Mouse (Mus musculus) erythroblast, embryonic 14.5 days (primary cell): ENCODE results near the gene Pole4. TPM values are rescaled to one million over a fixed set of nuclear protein-coding genes. Genes with fewer than 3 reads are reported as not detected.
A peak's percentile ranks its signal among the peaks of the same experiment; 100 is the strongest.

Experiments used
- H3K27me3 ChIP-seq: 2 replicates; pipeline ENCODE4 v1.6.1; 2012; ENCODE audit warnings: inconsistent platforms; ENCODE audit not compliant: control insufficient read depth
- H3K36me3 ChIP-seq: 2 replicates; pipeline ENCODE4 v1.6.1; 2012; ENCODE audit warnings: mild to moderate bottlenecking, inconsistent platforms; ENCODE audit not compliant: control insufficient read depth
- H3K4me1 ChIP-seq: 2 replicates; pipeline ENCODE4 v1.6.1; 2012; ENCODE audit warnings: inconsistent platforms; ENCODE audit not compliant: control insufficient read depth
- H3K4me3 ChIP-seq: replicated peaks from 2 replicates; pipeline ENCODE3; 2012; ENCODE audit warnings: moderate library complexity, mild to moderate bottlenecking, inconsistent platforms
- H3K9me3 ChIP-seq: 2 replicates; pipeline ENCODE4 v1.6.1; 2012; ENCODE audit warnings: low read length, inconsistent platforms, mixed read lengths; ENCODE audit not compliant: control insufficient read depth
- GATA1 ChIP-seq: IDR thresholded peaks from 2 replicates; pipeline ENCODE4 v1.6.1; 2012; ENCODE audit warnings: low read length, inconsistent platforms, mixed read lengths
- TAL1 ChIP-seq: IDR thresholded peaks from 3 replicates; pipeline ENCODE4 v1.6.1; 2012; ENCODE audit warnings: low read length, inconsistent platforms, mixed read lengths
- polyA plus RNA-seq: library from polyadenylated mRNA; stranded (reverse); fragments of >175 nt; gene quantifications from 2 replicates; pipeline ENCODE4 v1.2.3, GENCODE M21; 2012

The Pole4 gene
- polyA plus RNA-seq, 1 experiment = 17.6 TPM

DNA sequence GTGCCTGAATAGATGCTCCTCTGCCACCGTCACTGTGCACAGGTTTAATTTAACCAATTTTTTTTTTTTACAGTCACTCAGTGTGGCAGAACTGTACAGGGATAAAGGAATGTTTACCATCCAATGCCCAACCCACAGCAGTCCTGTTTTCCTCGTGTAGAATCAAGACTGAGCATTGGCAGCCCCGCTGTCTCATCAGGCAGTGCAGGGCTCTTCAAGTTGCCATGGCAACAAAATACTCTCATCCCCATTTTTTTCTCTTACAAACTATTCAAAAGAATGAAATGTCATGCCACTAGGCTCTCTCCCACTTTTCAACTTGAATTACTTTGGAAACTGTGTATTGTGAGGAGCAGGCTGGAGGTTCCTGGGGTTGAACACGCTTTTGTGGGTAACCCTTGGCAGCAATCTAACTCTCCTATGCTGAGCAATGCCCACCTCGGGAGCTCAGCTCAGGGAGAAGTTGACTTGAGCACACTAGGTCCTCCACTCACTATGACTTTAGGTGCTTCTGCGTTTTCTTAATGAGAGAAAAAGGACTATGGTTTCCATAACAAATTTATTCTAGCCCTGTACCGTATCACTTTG lies 95.7 kb downstream of the Pole4 start:
- Histone ChIP-seq H3K4me1 (no peaks in the 10 kb centered on the region), H3K36me3 (no peaks in the 10 kb centered on the region), H3K27me3 (no peaks in the 10 kb centered on the region), H3K9me3 (no peaks in the 10 kb centered on the region), H3K4me3 (no peak overlapping the region)
- TF ChIP-seq TAL1 = no peak
- no peak for TF ChIP-seq GATA1

DNA sequence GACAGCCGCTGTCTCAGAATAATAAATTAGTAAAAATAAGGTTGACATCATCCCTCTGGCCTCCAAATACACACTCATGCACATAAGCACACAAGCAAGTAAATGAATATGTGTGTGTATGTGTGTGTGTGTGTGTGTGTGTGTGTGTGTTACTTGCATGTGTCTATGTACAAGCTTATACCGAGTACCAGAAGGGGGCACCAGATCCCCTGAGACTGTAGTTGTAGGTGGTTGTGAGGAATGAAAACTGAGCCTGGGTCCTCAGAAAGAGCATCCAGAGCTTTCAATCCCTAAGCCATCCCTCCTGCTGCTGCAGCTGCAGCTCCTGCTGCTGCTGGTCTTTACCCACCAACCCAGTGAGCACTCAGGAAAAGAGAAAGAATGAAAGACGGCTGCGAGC lies 96.4 kb downstream of the Pole4 start:
- H3K9me3 ChIP-seq = no peaks in the 10 kb centered on the region
- no peak overlapping the region for H3K4me3 ChIP-seq

DNA sequence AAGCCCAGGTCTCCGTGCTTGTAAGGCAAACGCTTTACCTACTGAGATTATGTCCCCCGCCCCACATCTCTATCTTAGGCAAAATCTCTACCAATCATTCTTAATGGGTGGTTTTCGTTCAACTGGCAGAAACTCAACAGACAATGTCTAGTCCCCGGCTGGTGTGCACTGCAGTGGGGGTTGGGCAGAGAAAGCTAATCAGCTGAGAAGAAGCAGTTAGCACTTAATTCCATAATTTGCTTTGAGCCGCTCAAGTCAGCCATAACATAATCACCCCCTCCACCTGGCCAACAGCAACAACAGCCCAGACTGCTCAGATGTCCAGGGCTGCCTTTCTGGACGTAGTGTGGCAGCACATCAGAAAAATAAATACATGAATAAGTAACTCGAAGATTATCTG lies 100.4 kb downstream of the Pole4 start:
- Histone ChIP-seq H3K36me3 (no peaks in the 10 kb centered on the region), H3K27me3 (no peaks in the 10 kb centered on the region), H3K4me3 (no peak overlapping the region), H3K9me3 (0 out of 2 replicates have a peak, but pooled peaks cover 2% of the 10 kb centered on the region), H3K4me1 (no peaks in the 10 kb centered on the region; the same call in 1 of the 2 replicates)
- TF ChIP-seq TAL1 (no peak), GATA1 (no peak)

More for the DNA sequence above, 96.4 kb downstream of the Pole4 start:
- Histone ChIP-seq H3K27me3 (no peaks in the 10 kb centered on the region), H3K36me3 (no peaks in the 10 kb centered on the region), H3K4me1 (no peaks in the 10 kb centered on the region)
- TF ChIP-seq TAL1 (no peak), GATA1 (no peak)

DNA sequence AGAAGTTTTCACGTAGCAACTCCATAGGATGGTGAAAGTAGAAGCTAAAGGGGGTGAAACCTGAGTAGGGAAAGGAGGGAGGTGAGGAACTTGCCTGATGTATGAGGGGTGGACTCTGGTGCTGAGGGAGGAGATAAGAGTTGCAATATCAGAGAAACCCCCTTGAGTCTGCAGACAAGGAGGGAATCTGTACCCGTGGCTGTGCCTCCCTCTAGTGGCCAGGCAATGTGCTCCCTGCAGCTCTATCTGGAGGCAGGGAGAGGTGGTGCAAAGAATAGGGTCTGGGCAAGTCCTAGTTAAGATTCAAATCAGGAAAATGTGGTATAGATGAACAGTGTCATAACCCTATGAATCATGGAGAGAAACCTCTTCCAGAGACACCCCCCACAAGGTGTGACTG lies 101.5 kb downstream of the Pole4 start:
- no peak overlapping the region for H3K4me3 ChIP-seq
- H3K4me1 ChIP-seq = no peaks in the 10 kb centered on the region; the same call in 1 of the 2 replicates
- H3K36me3 ChIP-seq = no peaks in the 10 kb centered on the region
- no peak for TF ChIP-seq TAL1
- no peak for TF ChIP-seq GATA1
- no peaks in the 10 kb centered on the region for H3K27me3 ChIP-seq
- 0 out of 2 replicates have a peak, but pooled peaks cover 2% of the 10 kb centered on the region for H3K9me3 ChIP-seq

DNA sequence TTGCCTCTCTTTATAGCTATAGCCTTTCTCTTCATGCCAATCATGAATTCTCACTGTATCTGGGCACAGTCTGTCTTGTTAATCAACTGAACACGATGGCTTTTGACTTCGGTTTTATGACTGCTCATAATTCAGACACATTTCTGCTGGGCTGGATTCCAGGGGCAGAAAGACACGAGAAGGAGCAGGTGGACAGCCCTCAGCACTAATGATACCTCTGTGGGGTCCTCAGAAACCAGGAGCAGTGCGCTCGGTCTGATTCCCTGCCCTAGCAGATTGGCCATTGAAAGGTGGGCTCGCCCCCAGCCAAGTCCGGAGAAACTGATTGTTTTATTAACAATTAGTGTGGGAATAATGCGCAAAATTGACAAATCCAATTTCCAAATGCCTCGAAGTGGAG lies 101.9 kb downstream of the Pole4 start:
- no peaks in the 10 kb centered on the region; the same call in 1 of the 2 replicates for H3K4me1 ChIP-seq
- H3K4me3 ChIP-seq = no peak overlapping the region
- TF ChIP-seq GATA1 (no peak), TAL1 (no peak)
- H3K36me3 ChIP-seq = no peaks in the 10 kb centered on the region
- H3K27me3 ChIP-seq = no peaks in the 10 kb centered on the region
- H3K9me3 ChIP-seq = 0 out of 2 replicates have a peak, but pooled peaks cover 2% of the 10 kb centered on the region

DNA sequence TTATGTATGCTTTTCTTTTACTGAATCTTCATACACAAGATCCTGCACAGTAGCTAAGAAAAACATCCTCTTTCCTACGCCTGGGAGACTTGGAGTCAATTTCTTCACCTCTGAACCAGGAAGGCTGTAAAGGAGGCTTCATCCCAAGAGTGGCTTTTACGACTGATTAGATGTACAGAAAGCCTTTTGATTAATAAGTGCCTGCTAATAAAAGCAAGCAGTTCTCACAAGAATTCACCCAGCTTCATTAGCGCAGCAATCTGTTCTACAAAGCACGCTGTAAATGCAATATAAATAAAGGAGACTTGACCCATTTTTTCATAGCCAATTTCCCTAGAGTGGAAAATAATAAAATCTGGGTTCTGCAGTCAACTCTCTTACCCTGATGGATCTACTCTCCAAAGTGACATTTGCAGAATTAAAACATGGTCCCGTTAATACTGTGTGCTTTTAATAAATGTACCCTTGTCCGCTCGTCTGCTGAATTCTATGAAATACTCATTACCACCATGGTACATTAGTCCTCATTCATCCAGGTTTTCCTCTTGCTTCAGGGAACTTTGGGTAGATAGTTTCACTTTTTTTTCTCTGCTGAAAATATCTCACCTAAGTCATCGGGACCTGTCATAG lies 109.6 kb downstream of the Pole4 start:
- 0 out of 2 replicates have a peak, but pooled peaks cover under 1% of the 10 kb centered on the region for H3K9me3 ChIP-seq
- no peaks in the 10 kb centered on the region for H3K36me3 ChIP-seq
- H3K4me3 ChIP-seq = no peak overlapping the region
- 0 out of 2 replicates have a peak, but pooled peaks cover 3% of the 10 kb centered on the region for H3K27me3 ChIP-seq
- TF ChIP-seq GATA1 (no peak), TAL1 (no peak)
- H3K4me1 ChIP-seq = no peaks in the 10 kb centered on the region

DNA sequence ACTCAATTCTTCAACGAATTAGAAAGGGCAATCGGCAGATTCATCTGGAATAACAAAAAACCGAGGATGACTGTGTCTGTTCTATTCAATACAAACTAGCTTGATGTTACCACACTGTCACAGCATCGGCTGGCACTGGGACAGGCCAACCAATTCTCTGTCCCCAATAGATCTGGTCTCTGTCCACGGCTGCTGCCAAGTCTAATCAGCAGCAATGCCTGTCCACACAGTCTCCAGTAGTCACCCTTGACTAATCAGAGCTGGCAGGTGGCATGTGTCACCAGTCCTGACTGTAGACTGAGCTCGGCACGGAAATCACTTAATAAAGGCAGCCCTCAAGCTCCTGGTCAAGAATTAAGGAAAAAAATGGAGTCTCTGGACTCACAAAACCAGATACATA lies 115.8 kb downstream of the Pole4 start:
- Histone ChIP-seq H3K4me1 (no peaks in the 10 kb centered on the region), H3K36me3 (no peaks in the 10 kb centered on the region), H3K27me3 (0 out of 2 replicates have a peak, but pooled peaks cover 3% of the 10 kb centered on the region), H3K9me3 (no peaks in the 10 kb centered on the region), H3K4me3 (no peak overlapping the region)
- TF ChIP-seq GATA1 = no peak
- TF ChIP-seq TAL1 = no peak

DNA sequence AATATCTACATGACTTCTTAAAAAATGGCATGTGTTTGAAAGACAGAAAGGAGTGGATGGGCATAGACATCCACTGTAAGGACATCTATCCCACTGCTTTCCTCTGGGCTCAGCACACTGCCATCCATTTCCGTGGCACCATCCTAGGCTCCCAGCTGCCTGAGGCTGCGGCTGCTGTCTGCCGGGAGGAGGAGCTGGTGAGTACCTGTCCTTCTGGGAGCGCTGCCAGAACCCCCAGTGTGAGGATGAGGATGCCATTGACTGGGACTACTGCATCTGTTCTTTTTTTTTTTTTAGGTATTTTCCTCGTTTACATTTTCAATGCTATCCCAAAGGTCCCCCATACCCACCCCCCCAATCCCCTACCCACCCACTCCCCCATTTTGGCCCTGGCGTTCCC lies 119.8 kb downstream of the Pole4 start:
- Histone ChIP-seq H3K9me3 (0 out of 2 replicates have a peak, but pooled peaks cover 2% of the 10 kb centered on the region), H3K4me1 (peaks cover 3% of the 10 kb centered on the region; the same call in 1 of the 2 replicates), H3K36me3 (no peaks in the 10 kb centered on the region), H3K27me3 (no peaks in the 10 kb centered on the region), H3K4me3 (no peak overlapping the region)
- no peak for TF ChIP-seq GATA1
- no peak for TF ChIP-seq TAL1

DNA sequence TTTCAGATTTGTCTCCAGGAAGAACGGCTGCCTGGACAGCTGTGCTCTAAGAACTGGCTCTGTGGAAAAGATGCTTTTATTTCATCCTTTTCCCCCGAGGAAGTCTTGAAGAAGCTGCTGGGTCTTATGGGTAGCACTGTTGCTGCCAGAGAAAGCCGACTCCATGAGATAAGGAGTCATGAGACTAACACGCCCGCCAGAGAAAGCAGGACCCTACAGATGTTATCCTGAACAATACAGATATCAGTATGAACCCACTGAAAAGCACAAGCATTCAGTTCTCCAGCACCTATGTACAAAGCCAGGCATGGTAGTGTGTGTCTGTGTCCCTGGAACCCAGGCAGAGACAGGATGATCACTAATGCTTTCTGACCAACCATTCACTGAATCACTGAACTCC lies 129.7 kb downstream of the Pole4 start:
- Histone ChIP-seq H3K27me3 (no peaks in the 10 kb centered on the region), H3K4me1 (peaks cover 58% of the 10 kb centered on the region), H3K4me3 (peak overlapping the region; percentile 38), H3K36me3 (no peaks in the 10 kb centered on the region), H3K9me3 (0 out of 2 replicates have a peak, but pooled peaks cover under 1% of the 10 kb centered on the region)
- TF ChIP-seq TAL1 (peak; percentile 80), GATA1 (peak; percentile 65)

Other genes with a start within 250 kb of the Pole4 start
- gene Hk2, start 69.1 kb upstream of the Pole4 start, polyA plus RNA-seq = 0.03 TPM in 2 replicates
- gene Sema4f, start 234.4 kb upstream of the Pole4 start, polyA plus RNA-seq = not detected in 2 replicates
- 8.2 and 8.8 TPM in 2 replicates for gene M1ap, start 241.5 kb upstream of the Pole4 start, polyA plus RNA-seq